Mouse (Mus musculus): ENCODE results near the gene 5031439G07Rik.

DNA sequence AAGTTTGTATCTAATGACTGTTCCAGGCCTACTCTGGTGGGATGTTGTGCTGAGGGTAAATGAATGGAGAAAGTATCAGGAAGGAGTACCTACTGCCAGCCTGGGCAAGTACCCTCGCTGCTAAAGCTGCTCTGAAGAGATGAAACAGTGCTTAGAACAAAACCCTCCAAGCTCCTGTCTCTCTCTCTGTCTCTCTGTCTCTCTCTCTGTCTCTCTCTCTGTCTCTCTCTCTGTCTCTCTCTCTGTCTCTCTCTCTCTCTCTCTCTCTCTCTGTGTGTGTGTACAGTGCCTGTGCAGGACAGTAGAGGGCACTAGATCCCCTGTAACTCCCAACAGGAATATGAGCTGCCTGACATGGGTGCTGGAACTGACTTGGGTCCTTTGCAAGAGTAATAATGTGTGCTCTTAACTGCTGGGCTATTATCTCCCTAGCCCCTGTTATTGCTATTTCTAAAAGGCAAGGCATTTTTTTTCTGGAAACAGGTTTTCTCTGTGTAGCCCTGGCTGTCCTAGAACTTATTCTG lies 62.8 kb downstream of the 5031439G07Rik start:
- TF ChIP-seq GATA1 (IDR thresholded peaks at IDR 0.05; ENCODE audit: low read length) (no peak), TAL1 (IDR thresholded peaks at IDR 0.05; ENCODE audit: low read length) (no peak)
